Mouse (Mus musculus) lung, embryonic 14.5 days (tissue): ENCODE data around the gene Mycn. TPM values are rescaled to one million over a fixed set of nuclear protein-coding genes. Genes with fewer than 3 reads are reported as not detected.

Source experiments
- ATAC-seq: fragments of 200-750 bp; cut with Nextera tagmentation; 2 replicates; pipeline ENCODE4 v1.8.0; 2017; ENCODE audit warnings: mild to moderate bottlenecking, moderate TSS enrichment, moderate library complexity; ENCODE audit not compliant: insufficient read depth
- DNase-seq: peaks from one replicate; pipeline ENCODE4 v3.0.0-alpha.2; 2015
- H3K27ac ChIP-seq: fragments of 300-500 bp; sonication (generic); 2 replicates; pipeline ENCODE4 v1.5.1; 2014; ENCODE audit warnings: low read depth, mild to moderate bottlenecking, moderate library complexity
- H3K27me3 ChIP-seq: fragments of 300-500 bp; sonication (generic); 2 replicates; pipeline ENCODE4 v1.6.1; 2014; ENCODE audit warnings: low read length, control low read depth; ENCODE audit not compliant: insufficient read depth
- H3K36me3 ChIP-seq: fragments of 300-500 bp; sonication (generic); 2 replicates; pipeline ENCODE4 v1.6.1; 2014; ENCODE audit warnings: control low read depth; ENCODE audit not compliant: insufficient read depth
- H3K4me1 ChIP-seq: fragments of 300-500 bp; sonication (generic); 2 replicates; pipeline ENCODE4 v1.6.1; 2014; ENCODE audit warnings: antibody characterized with exemption, control low read depth; ENCODE audit not compliant: insufficient read depth
- H3K4me2 ChIP-seq: fragments of 300-500 bp; sonication (generic); 2 replicates; pipeline ENCODE4 v1.6.1; 2014; ENCODE audit warnings: mild to moderate bottlenecking
- H3K4me3 ChIP-seq: fragments of 300-500 bp; sonication (generic); 2 replicates; pipeline ENCODE4 v1.5.1; 2014; ENCODE audit warnings: low read depth, low read length
- H3K9ac ChIP-seq: fragments of 300-500 bp; sonication (generic); 2 replicates; pipeline ENCODE4 v1.6.1; 2014
- H3K9me3 ChIP-seq: fragments of 300-500 bp; sonication (generic); 2 replicates; pipeline ENCODE4 v1.6.1; 2016; ENCODE audit warnings: low read depth, low read length, control low read depth
- CTCF ChIP-seq: IDR thresholded peaks from 2 replicates; pipeline ENCODE4 v1.5.1; 2016; ENCODE audit warnings: antibody characterized with exemption, low read depth
- WGBS: fragments of 180-500 bp; shearing (Covaris S2); extraction: QIAGEN DNeasy Blood & Tissue Kit; methylation state at CpG from one replicate; pipeline ENCODE4 v1.1.7; 2014; 5-methylcytosine and 5-hydroxymethylcytosine counted together
- polyA plus RNA-seq: library from polyadenylated mRNA; unstranded; fragments of >200 nt; fragmentation: Nextera tagmentation; extraction: Ambion mirVana; gene quantifications from 2 replicates; pipeline ENCODE4 v1.2.1, GENCODE M21; 2014

Gene Mycn
- polyA plus RNA-seq, 1 experiment from 2014 or later = 70.7 TPM

DNA sequence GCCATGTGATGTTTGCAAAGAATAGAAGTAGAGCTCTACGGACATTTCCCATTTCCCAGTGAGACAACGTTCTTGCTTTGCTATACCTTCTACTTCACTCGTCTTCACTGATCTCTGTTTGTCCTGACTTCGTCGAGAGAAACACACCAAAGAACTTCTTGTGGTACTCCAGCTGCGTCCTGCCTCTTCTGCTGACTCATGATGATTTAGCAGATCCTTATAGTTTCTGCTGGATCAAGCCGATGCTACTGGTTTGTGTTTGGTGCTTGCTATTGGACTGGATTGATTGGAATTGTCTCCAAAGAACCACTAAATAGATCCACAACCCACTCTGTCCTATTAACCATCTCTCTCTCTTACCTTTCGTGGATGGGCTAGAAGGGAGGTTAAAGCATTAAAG lies 47.7 kb downstream of the Mycn start:
- Histone ChIP-seq H3K4me2 (no peak overlapping the region), H3K9me3 (no peaks in the 10 kb centered on the region), H3K27ac (no peak overlapping the region), H3K27me3 (no peaks in the 10 kb centered on the region), H3K4me1 (0 out of 2 replicates have a peak, but pooled peaks cover 4% of the 10 kb centered on the region), H3K9ac (no peak overlapping the region), H3K4me3 (no peak overlapping the region), H3K36me3 (no peaks in the 10 kb centered on the region)
- no peak for ATAC-seq
- 87% methylated on average over 8 of the region's 8 CpGs for WGBS
- DNase-seq = no peak
- TF ChIP-seq CTCF = no peak

DNA sequence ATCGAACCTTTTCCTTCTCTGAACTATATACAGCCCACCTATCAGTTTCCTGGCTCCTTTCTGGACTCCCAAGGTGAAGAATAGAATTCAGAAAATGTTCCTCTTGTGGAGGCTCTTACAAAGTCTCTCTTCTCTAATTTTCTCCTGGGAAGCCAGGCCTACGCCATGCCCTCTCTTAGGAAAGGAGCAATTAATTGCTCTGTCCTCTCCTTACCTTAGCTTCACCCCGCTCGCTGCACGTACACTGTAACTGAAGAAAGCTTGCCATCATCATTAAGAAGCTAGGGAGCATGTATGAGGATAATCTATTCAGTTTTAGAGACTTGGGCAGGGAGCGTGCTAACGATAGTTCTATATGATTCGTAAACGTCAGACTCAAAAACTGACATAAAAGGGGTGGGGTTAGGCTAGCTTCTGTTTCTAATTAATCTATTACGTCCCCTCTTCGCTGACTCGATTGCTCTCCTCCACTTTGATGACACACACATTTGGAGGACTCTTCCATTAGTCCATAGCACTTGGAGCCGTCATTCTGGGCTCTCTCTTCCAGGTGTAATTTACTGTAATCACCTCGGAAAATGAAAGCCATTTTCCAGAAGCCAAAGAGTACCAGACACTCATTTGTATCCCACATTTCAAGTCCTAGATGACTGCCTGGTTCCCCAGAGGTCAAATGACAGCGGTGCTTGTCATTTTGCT lies 55.4 kb downstream of the Mycn start:
- no peaks in the 10 kb centered on the region for H3K4me1 ChIP-seq
- DNase-seq (no peak), ATAC-seq (no peak)
- no peak overlapping the region for H3K4me3 ChIP-seq
- H3K9ac ChIP-seq = no peak overlapping the region
- H3K27me3 ChIP-seq = no peaks in the 10 kb centered on the region
- H3K27ac ChIP-seq = 0 out of 2 replicates have a peak overlapping the region, but pooled peaks have one; percentile 16
- no peaks in the 10 kb centered on the region for H3K9me3 ChIP-seq
- no peak overlapping the region for H3K4me2 ChIP-seq
- no peaks in the 10 kb centered on the region for H3K36me3 ChIP-seq
- 55% methylated on average over 15 of the region's 15 CpGs for whole genome bisulfite sequencing
- TF ChIP-seq CTCF = no peak
